23 mouse cellular contexts compared by ENCODE assay signal in genomic region chr4:81116411-81116810, GRCm38 (mm10).
A peak's percentile ranks its signal among the peaks of the same experiment; 100 is the strongest.
DNase-seq lines count a peak whose midpoint lies in the region; ATAC-seq and TF ChIP-seq lines count a peak whose summit lies in the region.
"Had no signal": no experiment of that assay in that cellular context is flagged by ENCODE, and none has a peak within 500 bp of the region (broad histone marks: within the 10 kb centered on the region; RNA-seq: fewer than 3 reads in every experiment).

No protein-coding gene starts in this region.

- intact Hi-C loops in heart, postnatal 36 days (cut with DNase I), result no loop called here

- H3K27me3 ChIP-seq in forebrain, postnatal 0 days (ENCODE audit: insufficient read depth, low read length), result no peaks in the 10 kb centered on the region
- no peaks in the 10 kb centered on the region for H3K27me3 ChIP-seq in forebrain, embryonic 16.5 days (replicated peaks; ENCODE audit: control insufficient read depth, insufficient read depth, low read length)
- no peaks in the 10 kb centered on the region for H3K27me3 ChIP-seq in kidney, embryonic 14.5 days (ENCODE audit: control insufficient read depth, insufficient read depth, low read length)
- H3K27me3 ChIP-seq: embryonic facial prominence, embryonic 15.5 days had no signal

- WGBS in forebrain, postnatal 0 days, result 63% methylated on average over 7 of the region's 7 CpGs
- WGBS in forebrain, embryonic 16.5 days, result 64% methylated on average over 7 of the region's 7 CpGs
- WGBS in kidney, embryonic 14.5 days, result 86% methylated on average over 7 of the region's 7 CpGs

- H3K4me2 ChIP-seq in forebrain, postnatal 0 days (ENCODE audit: low read depth), result no peak overlapping the region
- H3K4me2 ChIP-seq in forebrain, embryonic 16.5 days (ENCODE audit: low read length), result no peak overlapping the region
- no peak overlapping the region for H3K4me2 ChIP-seq in kidney, embryonic 14.5 days (replicated peaks; ENCODE audit: low read depth, low read length)
- H3K4me2 ChIP-seq: embryonic facial prominence, embryonic 15.5 days; hindbrain, embryonic 14.5 days had no signal

- no peaks in the 10 kb centered on the region for H3K36me3 ChIP-seq in forebrain, postnatal 0 days (ENCODE audit: insufficient read depth)
- no peaks in the 10 kb centered on the region for H3K36me3 ChIP-seq in forebrain, embryonic 16.5 days (ENCODE audit: control insufficient read depth, insufficient read depth)
- no peaks in the 10 kb centered on the region for H3K36me3 ChIP-seq in kidney, embryonic 14.5 days (ENCODE audit: control insufficient read depth, insufficient read depth, low read length)
- H3K36me3 ChIP-seq: embryonic facial prominence, embryonic 15.5 days; forebrain, embryonic 10.5 days; G1E; heart, embryonic 10.5 days had no signal

- no peak for TF ChIP-seq CTCF in forebrain, postnatal 0 days (IDR thresholded peaks at IDR 0.05; ENCODE audit: low read depth)
- no peak for TF ChIP-seq CTCF in layer of hippocampus, adult 2 months (conservative IDR thresholded peaks at IDR 0.05)

- H3K27ac ChIP-seq in forebrain, postnatal 0 days (ENCODE audit: low read depth, low read length), result no peak overlapping the region
- no peak overlapping the region for H3K27ac ChIP-seq in forebrain, embryonic 16.5 days (ENCODE audit: low read length)
- peak overlapping the region; percentile 62; the same call in 1 of the 2 replicates for H3K27ac ChIP-seq in layer of hippocampus, adult 2 months
- no peak overlapping the region for H3K27ac ChIP-seq in kidney, embryonic 14.5 days (ENCODE audit: low read depth, low read length)
- H3K27ac ChIP-seq: embryonic facial prominence, embryonic 15.5 days; forebrain, embryonic 10.5 days; heart, embryonic 10.5 days; hindbrain, embryonic 14.5 days had no signal

- no peaks in the 10 kb centered on the region for H3K4me1 ChIP-seq in forebrain, postnatal 0 days (ENCODE audit: insufficient read depth)
- no peaks in the 10 kb centered on the region for H3K4me1 ChIP-seq in forebrain, embryonic 16.5 days (replicated peaks; ENCODE audit: control insufficient read depth, insufficient read depth, low read length)
- H3K4me1 ChIP-seq in kidney, embryonic 14.5 days (ENCODE audit: control insufficient read depth, insufficient read depth, low read length), result no peaks in the 10 kb centered on the region
- H3K4me1 ChIP-seq: embryonic facial prominence, embryonic 15.5 days; forebrain, embryonic 10.5 days; heart, embryonic 10.5 days had no signal

- H3K4me3 ChIP-seq in forebrain, postnatal 0 days (ENCODE audit: low read depth, low read length), result no peak overlapping the region
- no peak overlapping the region for H3K4me3 ChIP-seq in forebrain, embryonic 16.5 days (replicated peaks; ENCODE audit: low read length)
- no peak overlapping the region for H3K4me3 ChIP-seq in layer of hippocampus, adult 2 months
- no peak overlapping the region for H3K4me3 ChIP-seq in kidney, embryonic 14.5 days (ENCODE audit: low read length)
- H3K4me3 ChIP-seq: embryonic facial prominence, embryonic 15.5 days; erythroblast, embryonic 14.5 days; forebrain, embryonic 10.5 days; heart, embryonic 10.5 days had no signal

- no peak overlapping the region for H3K9ac ChIP-seq in forebrain, postnatal 0 days
- H3K9ac ChIP-seq in forebrain, embryonic 16.5 days (replicated peaks; ENCODE audit: low read depth, low read length), result no peak overlapping the region
- H3K9ac ChIP-seq in kidney, embryonic 14.5 days (ENCODE audit: low read depth, low read length), result no peak overlapping the region
- H3K9ac ChIP-seq: embryonic facial prominence, embryonic 15.5 days; hindbrain, embryonic 14.5 days had no signal

- ATAC-seq in forebrain, postnatal 0 days, result peak; percentile 42; the same call in 1 of the 2 replicates
- ATAC-seq in forebrain, embryonic 16.5 days, result no peak
- no peak for ATAC-seq in kidney, embryonic 14.5 days (ENCODE audit: low FRiP score, low TSS enrichment)
- ATAC-seq: CD4-positive, CD25-positive, alpha-beta regulatory T cell, adult 4 months; forebrain, embryonic 14.5 days had no signal

- peak; percentile 39 for DNase-seq in forebrain, postnatal 0 days
- DNase-seq in layer of hippocampus, adult 2 months (ENCODE audit: low spot score in 2 of 2), result peak; percentile 56 to 62
- peak; percentile 17 to 70 for DNase-seq in layer of hippocampus, postnatal 14 days (ENCODE audit: low spot score in 2 of 2)
- DNase-seq in heart, postnatal 36 days, result no peak
- no peak for DNase-seq in kidney, adult 9 months
- DNase-seq: adrenal gland, postnatal 10 days; B cell, adult 2 months; cerebellum, adult 2 months; cerebellum, postnatal 14 days; embryo, embryonic 11 days; gastrocnemius, postnatal 10 days; heart, adult 18-20 months; heart, postnatal 10 days had no signal

- no peaks in the 10 kb centered on the region for H3K9me3 ChIP-seq in forebrain, postnatal 0 days (ENCODE audit: low read length)
- no peaks in the 10 kb centered on the region for H3K9me3 ChIP-seq in forebrain, embryonic 16.5 days (ENCODE audit: control insufficient read depth, low read length)
- no peaks in the 10 kb centered on the region for H3K9me3 ChIP-seq in kidney, embryonic 14.5 days (ENCODE audit: control insufficient read depth, low read length)
- H3K9me3 ChIP-seq: embryonic facial prominence, embryonic 15.5 days; forebrain, embryonic 10.5 days; heart, embryonic 10.5 days had no signal

Comparison
In these comparisons a context has a peak if more than half of its experiments do, and no peak if none do; other contexts are left out.
1. DNase-seq: peak in forebrain, postnatal 0 days (single experiment), layer of hippocampus, adult 2 months (2 of 2) and layer of hippocampus, postnatal 14 days (2 of 2); none in heart, postnatal 36 days (0 of 2) and kidney, adult 9 months (single experiment).